Mouse (Mus musculus) MEL (cell line): ENCODE data around the gene Optn.

Experiments
- CHD1 ChIP-seq: IDR thresholded peaks from 2 replicates; pipeline ENCODE4 v1.6.1; 2012; ENCODE audit warnings: low read depth, mild to moderate bottlenecking, inconsistent platforms, low read length, improper control_type of control experiment
- CTCF ChIP-seq, 3 experiments: IDR thresholded peaks in 2 of 3; conservative IDR thresholded peaks in 1 of 3; 2 replicates each; pipeline ENCODE4 v1.5.1; 2011 to 2012; ENCODE audit warnings: low read length in 3 of 3, low read depth in 2 of 3, mild to moderate bottlenecking in 2 of 3, improper control_type of control experiment in 1 of 3, inconsistent platforms in 1 of 3, mixed read lengths in 1 of 3, moderate library complexity in 1 of 3; ENCODE audit not compliant: control insufficient read depth in 1 of 3, insufficient read depth in 1 of 3, poor library complexity in 1 of 3, severe bottlenecking in 1 of 3
- ELF1 ChIP-seq: IDR thresholded peaks from 2 replicates; pipeline ENCODE4 v1.6.1; 2014; ENCODE audit warnings: low read depth, mild to moderate bottlenecking, inconsistent platforms, low read length, improper control_type of control experiment, moderate library complexity
- GATA1 ChIP-seq: IDR thresholded peaks from 2 replicates; pipeline ENCODE4 v1.6.1; 2011; ENCODE audit warnings: low read depth, low read length, improper control_type of control experiment
- JUND ChIP-seq: IDR thresholded peaks from 2 replicates; pipeline ENCODE4 v1.6.1; 2011; ENCODE audit warnings: low read depth, mild to moderate bottlenecking, improper control_type of control experiment, low read length
- POLR2A ChIP-seq, 2 experiments: IDR thresholded peaks; 2 replicates each; pipeline ENCODE4 v1.6.1; 2011 to 2012; ENCODE audit warnings: low read length in 2 of 2, mild to moderate bottlenecking in 2 of 2, control low read depth in 1 of 2, improper control_type of control experiment in 1 of 2, low read depth in 1 of 2, moderate library complexity in 1 of 2; ENCODE audit not compliant: control insufficient read depth in 1 of 2, insufficient read depth in 1 of 2, poor library complexity in 1 of 2
- POLR2AphosphoS2 ChIP-seq: IDR thresholded peaks from 2 replicates; pipeline ENCODE4 v1.6.1; 2011; ENCODE audit warnings: low read length, improper control_type of control experiment
- USF1 ChIP-seq: IDR thresholded peaks from 2 replicates; pipeline ENCODE4 v1.6.1; 2014; ENCODE audit warnings: low read depth, mild to moderate bottlenecking, inconsistent platforms, low read length, improper control_type of control experiment, moderate library complexity
- ZKSCAN1 ChIP-seq: IDR thresholded peaks from 2 replicates; pipeline ENCODE4 v1.6.1; 2012; ENCODE audit warnings: low read depth, mild to moderate bottlenecking, inconsistent platforms, low read length, improper control_type of control experiment, moderate library complexity
- ZMIZ1 ChIP-seq: IDR thresholded peaks from 2 replicates; pipeline ENCODE4 v1.6.1; 2012; ENCODE audit warnings: low read depth, mild to moderate bottlenecking, inconsistent platforms, low read length, improper control_type of control experiment, moderate library complexity

- no peak for TF ChIP-seq ZMIZ1
- TF ChIP-seq POLR2A (IDR thresholded peaks at IDR 0.05; ENCODE audit: control insufficient read depth in 1 of 2, insufficient read depth in 1 of 2, low read depth in 1 of 2, low read length in 2 of 2, poor library complexity in 1 of 2) = no peak
- TF ChIP-seq CTCF (IDR thresholded peaks at IDR 0.05 in 2 of 3, conservative IDR thresholded peaks at IDR 0.05 in 1 of 3; ENCODE audit: control insufficient read depth in 1 of 3, insufficient read depth in 1 of 3, low read depth in 2 of 3, low read length in 3 of 3, poor library complexity in 1 of 3, severe bottlenecking in 1 of 3) = no peak
- no peak for TF ChIP-seq GATA1
- TF ChIP-seq POLR2AphosphoS2 = no peak
- no peak for TF ChIP-seq JUND
- no peak for TF ChIP-seq ELF1
- no peak for TF ChIP-seq ZKSCAN1
- no peak for TF ChIP-seq CHD1
- no peak for TF ChIP-seq USF1
Measured at GRCm38 (mm10) chr2:5075432-5075831, 11.6 kb upstream of the Optn start.
